Mouse (Mus musculus): ENCODE results near the gene Smdt1. TPM values are rescaled to one million over a fixed set of nuclear protein-coding genes. Genes with fewer than 3 reads are reported as not detected.
"Not testable (repeated sequence)": the region's sequence is repeated elsewhere in the genome, so short reads cannot be mapped to it uniquely, and the experiment has no call there.

The Smdt1 gene
- total RNA-seq, 2 experiments from 2014 or later = 141 to 147 TPM

- intact Hi-C loops (cut with DNase I; ENCODE audit: low total_unique reads) = no loop called here
- peak; percentile 41 for DNase-seq
Measured at GRCm38 (mm10) chr15:82361459-82362018, 22.8 kb downstream of the Smdt1 start.

GRCm38 (mm10) chr15:82362234-82362633 is 23.5 kb downstream of the Smdt1 start:
- no peak for DNase-seq
- intact Hi-C loops (cut with DNase I; ENCODE audit: low total_unique reads) = no loop called here

GRCm38 (mm10) chr15:82363801-82364200 is 25.0 kb downstream of the Smdt1 start:
- intact Hi-C loops (cut with DNase I; ENCODE audit: low total_unique reads); DNase-seq: not testable (repeated sequence)

GRCm38 (mm10) chr15:82364561-82364960 is 25.8 kb downstream of the Smdt1 start:
- DNase-seq; intact Hi-C loops (cut with DNase I; ENCODE audit: low total_unique reads): not testable (repeated sequence)

- DNase-seq = no peak
- intact Hi-C loops (cut with DNase I; ENCODE audit: low total_unique reads) = no loop called here
Measured at GRCm38 (mm10) chr15:82368146-82368545, 29.4 kb downstream of the Smdt1 start.

GRCm38 (mm10) chr15:82368851-82369250 is 30.1 kb downstream of the Smdt1 start:
- no peak for DNase-seq
- intact Hi-C loops (cut with DNase I; ENCODE audit: low total_unique reads) = no loop called here

GRCm38 (mm10) chr15:82372446-82372845 is 33.7 kb downstream of the Smdt1 start:
- intact Hi-C loops (cut with DNase I; ENCODE audit: low total_unique reads) = no loop called here
- DNase-seq = no peak

- DNase-seq = no peak
- intact Hi-C loops (cut with DNase I; ENCODE audit: low total_unique reads) = no loop called here
Measured at GRCm38 (mm10) chr15:82372991-82373390, 34.2 kb downstream of the Smdt1 start.

GRCm38 (mm10) chr15:82374437-82374836 is 35.7 kb downstream of the Smdt1 start:
- DNase-seq = no peak
- intact Hi-C loops (cut with DNase I; ENCODE audit: low total_unique reads) = no loop called here

GRCm38 (mm10) chr15:82375855-82376254 is 37.1 kb downstream of the Smdt1 start:
- DNase-seq = no peak
- intact Hi-C loops (cut with DNase I; ENCODE audit: low total_unique reads) = no loop called here

GRCm38 (mm10) chr15:82376393-82377138 is 37.8 kb downstream of the Smdt1 start:
- DNase-seq = peak; percentile 68
- intact Hi-C loops (cut with DNase I; ENCODE audit: low total_unique reads) = no loop called here

- intact Hi-C loops (cut with DNase I; ENCODE audit: low total_unique reads) = no loop called here
- no peak for DNase-seq
Measured at GRCm38 (mm10) chr15:82377701-82378100, 38.9 kb downstream of the Smdt1 start.

- no peak for DNase-seq
- intact Hi-C loops (cut with DNase I; ENCODE audit: low total_unique reads) = no loop called here
Measured at GRCm38 (mm10) chr15:82378261-82379180, 39.8 kb downstream of the Smdt1 start.

GRCm38 (mm10) chr15:82379511-82379870 is 40.7 kb downstream of the Smdt1 start:
- intact Hi-C loops (cut with DNase I; ENCODE audit: low total_unique reads) = no loop called here
- DNase-seq = no peak

GRCm38 (mm10) chr15:82379871-82380713 is 41.3 kb downstream of the Smdt1 start, which contains the start of gene Cyp2d22:
TSS of gene Cyp2d22 (minus strand) at chr15:82380260.
- intact Hi-C loops (cut with DNase I; ENCODE audit: low total_unique reads) = no loop called here
- peak; percentile 72 for DNase-seq

- no peak for DNase-seq
- intact Hi-C loops (cut with DNase I; ENCODE audit: low total_unique reads) = no loop called here
Measured at GRCm38 (mm10) chr15:82380714-82381062, 41.9 kb downstream of the Smdt1 start.

- DNase-seq = no peak
- intact Hi-C loops (cut with DNase I; ENCODE audit: low total_unique reads) = no loop called here
Measured at GRCm38 (mm10) chr15:82382441-82382840, 43.7 kb downstream of the Smdt1 start.

GRCm38 (mm10) chr15:82385729-82386128 is 47.0 kb downstream of the Smdt1 start:
- intact Hi-C loops (cut with DNase I; ENCODE audit: low total_unique reads) = no loop called here
- no peak for DNase-seq

GRCm38 (mm10) chr15:82389916-82390315 is 51.2 kb downstream of the Smdt1 start:
- DNase-seq = not testable (repeated sequence)
- intact Hi-C loops (cut with DNase I; ENCODE audit: low total_unique reads) = loop anchor here (10.0 kb wide), 1 partner anchor 55 kb away; no protein-coding TSS in a partner anchor
